Mouse (Mus musculus) kidney, adult 2 months (tissue): ENCODE results near the gene Dthd1.

ENCODE experiments used
- CTCF ChIP-seq: fragments of 200-500 bp; conservative IDR thresholded peaks from 2 replicates; pipeline ENCODE4 v1.5.1; 2011; ENCODE audit warnings: low read depth, mild to moderate bottlenecking, control low read depth, low read length, moderate library complexity, mixed read lengths; ENCODE audit not compliant: insufficient read depth, insufficient read length
- POLR2A ChIP-seq: fragments of 200-500 bp; IDR thresholded peaks from one replicate; pipeline ENCODE4 v1.6.1; 2011; ENCODE audit warnings: low read depth, low read length, control low read depth

DNA sequence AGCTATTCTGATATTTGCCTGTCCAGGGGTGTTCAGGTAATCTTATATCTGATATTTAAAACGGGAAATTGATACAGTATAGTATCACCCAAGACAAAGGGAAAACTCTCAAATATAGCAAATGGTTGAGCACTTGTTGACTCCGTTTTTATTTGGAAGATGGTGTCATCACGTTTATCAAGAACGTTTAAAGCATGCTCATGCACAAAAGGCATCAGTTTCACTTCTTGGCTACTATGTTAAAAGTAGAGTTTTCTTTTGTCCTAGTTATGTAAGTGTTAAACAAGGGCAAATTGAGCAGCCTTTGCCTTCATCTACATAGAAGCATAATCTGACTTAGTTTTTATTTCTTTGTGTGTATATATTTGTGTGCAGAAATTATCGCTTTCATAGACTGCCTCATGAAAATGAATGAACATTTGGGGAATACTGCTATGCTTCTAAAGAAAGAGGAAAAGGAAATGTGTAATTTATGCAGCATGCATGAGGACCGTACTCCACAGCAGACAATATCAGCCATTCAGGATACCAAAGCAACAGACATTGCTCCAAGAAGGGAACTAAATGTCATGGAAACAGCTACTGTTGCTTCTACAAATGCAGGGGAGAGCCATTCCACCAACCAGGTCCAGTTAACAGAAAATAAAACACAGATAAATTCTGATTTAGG, at the start of gene Dthd1:
- TF ChIP-seq CTCF (no peak), POLR2A (no peak)
